Mouse (Mus musculus) kidney, postnatal 0 days (tissue): ENCODE results near the gene Ccnj. TPM values are rescaled to one million over a fixed set of nuclear protein-coding genes. Genes with fewer than 3 reads are reported as not detected.

ENCODE experiments used
- ATAC-seq: fragments of 200-750 bp; cut with Nextera tagmentation; replicated peaks from 2 replicates; pipeline ENCODE4 v1.8.0; 2017; ENCODE audit warnings: low read depth, moderate number of reproducible peaks, moderate TSS enrichment, moderate library complexity; ENCODE audit not compliant: low FRiP score
- DNase-seq: peaks from one replicate; pipeline ENCODE4 v3.0.0-alpha.2; 2016; ENCODE audit warnings: low spot score
- H3K27ac ChIP-seq: fragments of 300-500 bp; sonication (generic); 2 replicates; pipeline ENCODE4 v1.5.1; 2014; ENCODE audit warnings: mild to moderate bottlenecking
- H3K27me3 ChIP-seq: fragments of 300-500 bp; sonication (generic); 2 replicates; pipeline ENCODE4 v1.6.1; 2014; ENCODE audit warnings: low read length, mixed read lengths; ENCODE audit not compliant: insufficient read depth
- H3K36me3 ChIP-seq: fragments of 300-500 bp; sonication (generic); 2 replicates; pipeline ENCODE4 v1.6.1; 2014; ENCODE audit warnings: low read length, mixed read lengths; ENCODE audit not compliant: insufficient read depth
- H3K4me1 ChIP-seq: fragments of 300-500 bp; sonication (generic); replicated peaks from 2 replicates; pipeline ENCODE4 v1.6.1; 2014; ENCODE audit warnings: antibody characterized with exemption, low read length, mixed read lengths; ENCODE audit not compliant: insufficient read depth
- H3K4me2 ChIP-seq: fragments of 300-500 bp; sonication (generic); 2 replicates; pipeline ENCODE4 v1.6.1; 2014; ENCODE audit warnings: mild to moderate bottlenecking, low read length, moderate library complexity, mixed read lengths
- H3K4me3 ChIP-seq: fragments of 300-500 bp; sonication (generic); replicated peaks from 2 replicates; pipeline ENCODE4 v1.5.1; 2014; ENCODE audit warnings: low read depth, low read length
- H3K9ac ChIP-seq: fragments of 300-500 bp; sonication (generic); 2 replicates; pipeline ENCODE4 v1.6.1; 2014; ENCODE audit warnings: low read depth, low read length
- H3K9me3 ChIP-seq: fragments of 300-500 bp; sonication (generic); replicated peaks from 2 replicates; pipeline ENCODE4 v1.6.1; 2016; ENCODE audit warnings: low read length, inconsistent platforms, mixed read lengths
- CTCF ChIP-seq: IDR thresholded peaks from 2 replicates; pipeline ENCODE4 v1.5.1; 2016; ENCODE audit warnings: antibody characterized with exemption, low read depth, mild to moderate bottlenecking, moderate library complexity
- WGBS: fragments of 180-500 bp; shearing (Covaris S2); extraction: QIAGEN DNeasy Blood & Tissue Kit; methylation state at CpG from one replicate; pipeline ENCODE4 v1.1.7; 2014; 5-methylcytosine and 5-hydroxymethylcytosine counted together
- polyA plus RNA-seq: library from polyadenylated mRNA; unstranded; fragments of >200 nt; fragmentation: Nextera tagmentation; extraction: Ambion mirVana; gene quantifications from 2 replicates; pipeline ENCODE4 v1.2.1, GENCODE M21; 2015

The Ccnj gene
- polyA plus RNA-seq, 1 experiment from 2014 or later: 8.8 TPM

DNA sequence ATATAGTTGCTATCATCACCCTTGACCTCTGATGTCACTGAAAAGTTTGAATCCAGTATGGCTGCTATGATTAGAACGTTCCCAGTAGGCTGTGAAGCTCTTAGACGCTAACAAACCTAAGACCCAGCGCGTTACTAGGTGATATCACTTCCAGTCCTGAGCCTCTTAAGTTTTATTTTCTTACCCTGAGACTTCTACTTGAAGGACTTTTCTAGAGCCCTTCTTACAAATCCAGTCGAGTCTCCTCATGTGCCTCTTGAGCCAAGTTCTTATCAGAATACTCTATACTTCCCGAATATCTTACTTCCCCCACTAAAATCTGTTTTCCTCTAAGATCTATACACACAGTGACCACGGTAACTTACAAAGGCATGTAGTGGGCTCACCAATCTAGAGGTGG lies 7.1 kb downstream of the Ccnj start:
- Histone ChIP-seq H3K27ac (no peak overlapping the region), H3K4me2 (no peak overlapping the region), H3K9ac (no peak overlapping the region), H3K4me1 (no peaks in the 10 kb centered on the region), H3K9me3 (no peaks in the 10 kb centered on the region), H3K36me3 (peaks cover 25% of the 10 kb centered on the region), H3K27me3 (no peaks in the 10 kb centered on the region), H3K4me3 (no peak overlapping the region)
- WGBS: 93% methylated on average over 7 of the region's 7 CpGs
- ATAC-seq (no peak), DNase-seq (no peak)
- no peak for TF ChIP-seq CTCF

DNA sequence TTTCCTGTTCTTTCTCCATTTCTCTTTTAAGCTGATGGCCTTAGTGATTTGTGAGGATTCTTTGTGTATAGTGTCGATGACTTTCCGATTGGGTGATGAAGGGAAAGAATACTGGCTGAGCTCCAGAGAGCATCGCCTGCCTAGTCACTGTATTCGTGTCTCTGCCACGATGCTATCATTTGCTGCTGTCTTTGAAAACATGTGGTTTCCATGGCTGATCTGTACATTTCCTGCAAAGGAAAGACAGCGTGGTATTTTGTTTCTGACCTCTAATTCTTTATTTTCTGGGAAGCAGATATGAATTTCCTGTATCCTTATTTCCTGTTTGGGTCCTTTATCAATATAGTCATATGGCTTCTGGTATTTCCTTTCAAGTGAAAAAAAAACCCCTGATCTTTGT lies 9.2 kb downstream of the Ccnj start:
- H3K9me3 ChIP-seq: no peaks in the 10 kb centered on the region
- DNase-seq (no peak), ATAC-seq (no peak)
- no peak overlapping the region for H3K27ac ChIP-seq
- no peaks in the 10 kb centered on the region for H3K4me1 ChIP-seq
- no peaks in the 10 kb centered on the region for H3K27me3 ChIP-seq
- no peak overlapping the region for H3K4me3 ChIP-seq
- TF ChIP-seq CTCF: no peak
- H3K4me2 ChIP-seq: no peak overlapping the region
- 48% methylated on average over 6 of the region's 6 CpGs for whole genome bisulfite sequencing
- peaks cover 36% of the 10 kb centered on the region for H3K36me3 ChIP-seq
- H3K9ac ChIP-seq: no peak overlapping the region

DNA sequence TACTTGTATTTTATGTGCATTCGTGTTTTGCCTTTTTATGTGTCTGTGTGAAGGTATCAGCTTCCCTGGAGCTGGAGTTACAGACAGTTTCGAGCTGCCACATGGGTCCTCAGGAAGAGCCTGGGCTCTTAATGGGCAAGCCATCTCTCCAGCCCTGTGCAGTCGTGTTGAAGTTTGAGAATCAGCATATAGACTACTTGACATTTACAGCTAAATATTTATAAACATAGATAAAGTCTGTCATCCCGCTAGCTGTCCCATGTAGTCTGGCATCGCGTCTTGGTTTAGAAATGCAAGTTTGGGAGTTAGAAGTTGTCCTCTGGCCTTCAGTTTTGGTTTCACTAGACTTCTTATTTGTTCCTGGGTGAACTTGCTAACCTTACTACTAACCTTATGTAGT lies 10.0 kb downstream of the Ccnj start:
- ATAC-seq (no peak), DNase-seq (no peak)
- WGBS: 86% methylated on average over 6 of the region's 6 CpGs
- H3K27me3 ChIP-seq: no peaks in the 10 kb centered on the region
- no peak overlapping the region for H3K9ac ChIP-seq
- H3K4me2 ChIP-seq: no peak overlapping the region
- peaks cover 44% of the 10 kb centered on the region for H3K36me3 ChIP-seq
- H3K27ac ChIP-seq: no peak overlapping the region
- no peak overlapping the region for H3K4me3 ChIP-seq
- TF ChIP-seq CTCF: no peak
- no peaks in the 10 kb centered on the region for H3K4me1 ChIP-seq
- H3K9me3 ChIP-seq: no peaks in the 10 kb centered on the region

- H3K27ac ChIP-seq: no peak overlapping the region
- H3K4me2 ChIP-seq: no peak overlapping the region
- no peak for TF ChIP-seq CTCF
- H3K9ac ChIP-seq: no peak overlapping the region
- no peak overlapping the region for H3K4me3 ChIP-seq
- no peaks in the 10 kb centered on the region for H3K27me3 ChIP-seq
- H3K9me3 ChIP-seq: no peaks in the 10 kb centered on the region
- no peak for ATAC-seq
- no peak for DNase-seq
- 73% methylated on average over 13 of the region's 13 CpGs for WGBS
- peaks cover 46% of the 10 kb centered on the region for H3K36me3 ChIP-seq
- H3K4me1 ChIP-seq: no peaks in the 10 kb centered on the region
Measured at GRCm38 (mm10) chr19:40841593-40841992, 10.5 kb downstream of the Ccnj start.

DNA sequence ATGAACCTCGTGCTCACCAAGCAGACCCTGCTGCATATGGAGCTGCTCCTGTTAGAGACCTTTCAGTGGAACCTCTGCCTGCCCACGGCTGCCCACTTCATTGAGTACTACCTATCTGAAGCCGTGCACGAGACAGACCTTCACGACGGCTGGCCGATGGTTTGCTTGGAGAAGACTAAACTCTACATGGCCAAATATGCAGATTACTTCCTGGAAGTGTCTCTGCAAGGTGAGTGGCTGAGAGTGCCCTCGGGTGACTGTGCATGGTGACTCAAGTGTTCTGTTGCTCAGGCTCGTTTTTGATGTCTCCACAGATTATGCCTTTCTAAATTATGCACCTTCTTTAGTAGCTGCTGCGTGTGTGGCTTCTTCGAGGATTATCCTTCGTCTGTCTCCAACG lies 13.7 kb downstream of the Ccnj start:
- H3K36me3 ChIP-seq: peaks cover 35% of the 10 kb centered on the region
- no peaks in the 10 kb centered on the region for H3K27me3 ChIP-seq
- ATAC-seq (no peak), DNase-seq (no peak)
- H3K4me1 ChIP-seq: no peaks in the 10 kb centered on the region
- H3K9me3 ChIP-seq: no peaks in the 10 kb centered on the region
- no peak overlapping the region for H3K9ac ChIP-seq
- no peak for TF ChIP-seq CTCF
- no peak overlapping the region for H3K4me2 ChIP-seq
- 90% methylated on average over 13 of the region's 13 CpGs for WGBS
- H3K27ac ChIP-seq: no peak overlapping the region
- H3K4me3 ChIP-seq: no peak overlapping the region

DNA sequence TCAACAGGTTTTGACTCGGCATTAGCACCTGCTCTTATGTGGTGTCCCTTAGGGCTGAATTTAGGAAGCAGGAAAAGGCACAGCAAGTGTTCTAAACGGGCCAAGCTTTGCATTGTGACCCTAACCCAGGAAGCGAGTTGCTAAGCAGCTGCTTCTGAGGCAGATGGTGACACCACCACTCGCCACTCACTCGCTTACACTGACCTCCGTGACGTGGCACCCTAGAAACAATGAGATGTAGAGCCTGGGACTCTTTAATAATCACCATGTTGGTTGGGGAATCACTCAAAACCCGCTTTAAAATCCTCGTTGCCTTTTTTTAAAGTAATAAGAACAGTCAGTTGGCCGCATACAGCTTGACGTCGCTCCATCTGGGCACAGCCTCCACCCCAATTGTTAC lies 18.3 kb downstream of the Ccnj start:
- Histone ChIP-seq H3K36me3 (peaks cover 30% of the 10 kb centered on the region), H3K4me2 (no peak overlapping the region), H3K9ac (no peak overlapping the region), H3K9me3 (no peaks in the 10 kb centered on the region), H3K27ac (no peak overlapping the region), H3K4me1 (no peaks in the 10 kb centered on the region), H3K4me3 (no peak overlapping the region), H3K27me3 (no peaks in the 10 kb centered on the region)
- ATAC-seq (no peak), DNase-seq (no peak)
- TF ChIP-seq CTCF: no peak
- WGBS: 89% methylated on average over 12 of the region's 12 CpGs

DNA sequence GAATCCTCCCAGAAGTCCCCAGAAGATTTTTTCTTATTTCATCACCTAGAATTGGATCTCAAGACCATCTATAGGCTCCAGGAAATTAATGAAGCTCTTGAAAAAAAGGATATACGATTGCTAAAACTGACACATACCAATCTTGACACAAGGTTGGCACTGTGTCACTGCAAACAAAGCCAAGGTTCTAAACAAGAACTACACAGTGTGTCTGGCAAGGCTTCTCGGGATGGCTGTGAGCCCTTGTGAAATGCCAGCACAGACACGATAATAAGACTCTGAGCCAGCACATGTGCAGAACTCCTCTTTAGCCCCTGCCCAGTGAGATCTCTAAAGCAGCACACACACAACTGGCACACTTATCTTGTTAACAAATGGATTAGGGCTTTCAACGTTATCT lies 28.5 kb downstream of the Ccnj start:
- no peak for DNase-seq
- Histone ChIP-seq H3K4me2 (no peak overlapping the region), H3K9ac (no peak overlapping the region), H3K27me3 (no peaks in the 10 kb centered on the region), H3K4me3 (no peak overlapping the region), H3K27ac (no peak overlapping the region), H3K9me3 (no peaks in the 10 kb centered on the region), H3K36me3 (no peaks in the 10 kb centered on the region), H3K4me1 (no peaks in the 10 kb centered on the region)
- no peak for ATAC-seq
- 59% methylated on average over 4 of the region's 4 CpGs for WGBS
- TF ChIP-seq CTCF: no peak
